Mouse (Mus musculus) thymus, postnatal 4 days (tissue): ENCODE measurements around the gene Erbb4.

Source experiments
- DNase-seq: peaks from one replicate; pipeline ENCODE4 v3.0.0; 2021

Erbb4 gene

DNA sequence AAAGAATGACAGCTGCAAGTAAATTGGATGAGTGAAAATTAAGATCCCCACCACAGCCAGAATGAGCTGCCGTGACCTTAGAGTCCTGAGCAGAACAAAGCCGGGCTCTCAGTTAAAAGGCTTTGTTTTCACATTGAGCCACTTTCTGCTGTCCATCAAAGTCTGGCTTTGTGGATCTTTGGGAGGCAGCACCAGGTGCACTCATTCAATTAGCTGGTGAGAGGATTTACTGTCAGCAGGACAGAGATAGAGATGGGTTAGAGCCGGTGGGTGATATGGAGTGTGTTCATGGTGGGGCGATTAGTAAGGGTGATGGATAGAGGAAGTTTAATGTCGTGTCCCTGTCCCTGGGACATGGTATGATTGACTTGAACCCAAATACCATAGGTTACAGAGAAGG, 1060.7 kb downstream of the Erbb4 start:
- no peak for DNase-seq

DNA sequence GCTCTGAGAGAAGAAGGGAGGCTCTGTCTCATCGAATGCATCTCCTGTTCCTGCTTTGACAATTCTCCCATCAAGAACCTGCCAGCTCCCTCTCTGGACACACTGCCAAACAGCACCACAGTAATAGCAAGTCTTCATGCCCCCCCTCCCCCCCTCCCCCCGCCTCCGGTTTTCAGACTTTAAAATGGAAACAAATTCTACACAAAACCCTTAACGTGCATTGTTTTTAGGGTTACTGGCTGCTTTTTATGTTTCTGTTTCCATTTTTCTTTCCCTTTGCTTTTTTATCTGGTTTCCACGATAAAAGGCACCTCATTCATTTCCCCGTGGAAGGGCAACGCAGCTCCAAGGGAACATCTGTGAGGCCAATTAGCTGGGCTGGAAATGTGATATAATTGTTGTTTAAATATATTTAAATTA, 1061.3 kb downstream of the Erbb4 start:
- DNase-seq: no peak

DNA sequence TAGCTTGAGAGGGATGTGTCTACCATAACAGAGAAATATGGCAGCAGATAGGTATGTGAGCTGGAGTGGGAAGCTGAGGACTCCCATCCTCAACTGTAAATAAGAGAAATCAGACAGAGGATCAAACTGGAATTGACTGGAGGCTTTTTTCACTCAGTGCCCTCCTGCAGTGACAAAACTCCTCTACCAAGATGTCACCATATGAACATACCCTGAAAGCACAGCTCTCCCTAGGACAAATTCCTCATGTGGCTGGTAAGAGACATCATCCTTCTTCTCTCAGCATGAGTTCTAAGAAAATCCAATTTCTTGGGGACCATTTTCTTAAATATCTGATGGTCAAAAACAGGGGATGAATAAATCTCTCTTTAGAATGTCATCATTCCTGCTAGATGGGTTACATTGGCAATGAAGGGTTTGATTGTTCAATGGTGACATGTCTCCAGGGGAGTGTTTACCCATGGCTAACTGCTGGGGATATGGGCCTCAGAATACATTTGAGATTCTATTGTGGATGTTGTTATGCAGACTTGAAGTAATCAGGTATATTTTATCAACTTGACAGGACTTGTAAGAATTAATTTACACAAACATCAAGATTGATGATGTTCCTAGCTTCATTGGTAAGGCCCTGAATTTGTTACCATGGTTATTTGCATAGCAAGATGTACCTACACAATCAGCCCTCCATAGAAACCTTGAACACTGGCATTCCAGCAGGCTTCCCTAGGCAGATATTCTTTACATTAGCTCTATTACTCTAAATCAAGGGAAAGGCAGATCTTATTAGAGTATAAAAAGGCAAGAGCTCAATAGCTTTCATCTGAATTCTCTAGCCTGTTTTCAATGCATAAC, 1083.5 kb downstream of the Erbb4 start:
- DNase-seq: no peak

DNA sequence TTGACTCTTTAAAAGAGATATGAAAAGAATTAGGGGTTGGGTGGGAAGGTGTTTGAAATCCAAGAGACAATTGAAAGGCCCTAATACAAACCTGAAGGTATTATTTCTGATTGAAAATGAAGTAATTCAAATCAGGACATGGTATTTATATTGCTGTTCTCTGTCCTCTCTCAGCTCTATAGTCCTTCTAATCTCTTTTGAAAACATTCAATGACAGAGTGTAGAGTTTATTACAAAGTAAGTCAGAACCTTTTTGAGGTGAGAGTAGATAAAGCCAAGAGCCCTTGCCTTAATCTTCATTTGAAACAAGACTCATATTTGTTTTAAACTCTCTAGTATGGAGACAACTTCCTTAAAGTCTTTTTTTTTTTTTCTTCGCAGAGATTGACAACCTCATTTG, 1087.8 kb downstream of the Erbb4 start:
- no peak for DNase-seq

DNA sequence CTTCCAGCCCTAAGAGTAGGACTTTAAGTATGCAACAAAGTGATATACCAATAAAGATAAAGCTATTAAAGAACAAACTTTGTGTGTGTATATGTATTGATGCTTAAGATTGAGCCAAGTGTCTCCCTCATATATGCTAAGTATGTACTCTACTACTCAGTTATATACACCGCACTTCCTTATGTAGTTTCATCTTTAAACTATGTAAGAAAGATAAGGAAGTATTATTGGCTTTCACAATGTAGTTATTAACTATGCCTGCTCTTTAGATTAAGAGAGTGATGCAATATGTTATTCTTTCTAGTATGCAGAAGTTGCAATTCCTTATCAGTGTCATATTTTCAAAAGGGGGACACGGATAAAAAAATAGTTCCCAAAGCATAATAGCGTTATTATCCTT, 1088.2 kb downstream of the Erbb4 start:
- DNase-seq: no peak
